Mouse (Mus musculus): ENCODE data around the gene Rcc2.

DNA sequence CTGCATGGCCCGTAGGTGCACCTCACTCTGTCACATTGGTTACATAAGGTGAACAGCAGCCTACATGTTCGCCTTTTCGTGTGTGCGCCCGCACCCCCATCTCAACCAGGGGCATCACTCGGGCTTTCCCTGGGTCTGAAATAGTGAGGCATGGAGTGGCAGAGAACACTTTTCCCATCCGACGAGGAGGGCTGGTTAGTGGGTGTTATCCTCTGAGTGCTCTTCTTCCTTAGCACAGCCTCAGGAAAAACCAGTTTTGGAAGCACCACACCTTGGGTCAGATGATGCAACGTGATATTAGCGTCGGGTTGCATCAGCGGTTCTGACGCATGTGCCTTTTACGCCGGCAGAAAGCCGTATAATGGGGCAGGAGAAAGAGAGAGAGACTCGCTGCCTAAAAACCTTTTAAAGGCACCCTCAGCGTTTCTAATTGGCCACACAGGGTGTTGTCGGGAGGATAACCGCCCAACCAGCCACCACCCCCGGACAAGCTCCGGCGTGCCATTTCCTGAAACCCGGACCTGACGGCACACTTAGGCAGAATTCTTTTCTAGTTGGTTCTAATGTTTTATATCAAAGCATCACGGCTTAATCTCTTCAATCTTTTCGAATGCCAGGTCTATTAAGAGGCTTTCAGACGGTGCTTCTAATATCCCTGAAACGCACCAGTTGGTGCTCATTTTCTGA lies 757 bp upstream of the Rcc2 start:
- TF ChIP-seq TAL1 (IDR thresholded peaks at IDR 0.05; ENCODE audit: low read length) (0 out of 2 replicates have a peak, but pooled peaks have one; percentile 4), USF1 (IDR thresholded peaks at IDR 0.05; ENCODE audit: low read depth, low read length) (peak; percentile 80), MAFK (IDR thresholded peaks at IDR 0.05; ENCODE audit: borderline replicate concordance, low read depth, low read length) (no peak), CTCF (IDR thresholded peaks at IDR 0.05 in 2 of 3, conservative IDR thresholded peaks at IDR 0.05 in 1 of 3; ENCODE audit: control insufficient read depth in 1 of 3, insufficient read depth in 1 of 3, low read depth in 2 of 3, low read length in 3 of 3, poor library complexity in 1 of 3, severe bottlenecking in 1 of 3) (no peak), CHD2 (IDR thresholded peaks at IDR 0.05; ENCODE audit: low read length) (no peak), NELFE (IDR thresholded peaks at IDR 0.05; ENCODE audit: low read depth, low read length) (peak; percentile 98), HCFC1 (IDR thresholded peaks at IDR 0.05; ENCODE audit: low read depth, low read length) (peak; percentile 82), MAZ (IDR thresholded peaks at IDR 0.05; ENCODE audit: low read depth, low read length) (peak; percentile 46), SIN3A (IDR thresholded peaks at IDR 0.05; ENCODE audit: low read length) (peak; percentile 86), MAX (IDR thresholded peaks at IDR 0.05; ENCODE audit: low read length) (peak; percentile 96), POLR2AphosphoS2 (IDR thresholded peaks at IDR 0.05; ENCODE audit: low read length) (peak; percentile 97)
